Mouse (Mus musculus) frontal cortex, postnatal 14 days (tissue): ENCODE data around the gene Snx19.

ENCODE experiments used
- DNase-seq, 2 experiments: peaks; one replicate each; pipeline ENCODE4 v3.0.0; 2022; ENCODE audit warnings: low spot score in 2 of 2

The Snx19 gene

GRCm38 (mm10) chr9:30482116-30482515, 55.2 kb downstream of the Snx19 start:
- DNase-seq: no peak

- no peak for DNase-seq
These were observed 57.3 kb downstream of the Snx19 start for GRCm38 (mm10) chr9:30484183-30484582.

- no peak for DNase-seq
These were observed 58.3 kb downstream of the Snx19 start for GRCm38 (mm10) chr9:30485161-30485560.

- no peak for DNase-seq
These were observed 61.5 kb downstream of the Snx19 start for GRCm38 (mm10) chr9:30488384-30488783.

GRCm38 (mm10) chr9:30494446-30494845, 67.5 kb downstream of the Snx19 start:
- DNase-seq: no peak

- DNase-seq: no peak
These were observed 82.1 kb downstream of the Snx19 start for GRCm38 (mm10) chr9:30508966-30509365.

- DNase-seq: no peak
These were observed 89.0 kb downstream of the Snx19 start for GRCm38 (mm10) chr9:30515953-30516352.
